Mouse (Mus musculus) spleen, adult 18-20 months (tissue): ENCODE measurements around the gene Dhfr.
A peak's percentile ranks its signal among the peaks of the same experiment; 100 is the strongest.
"Not testable (repeated sequence)": the region's sequence is repeated elsewhere in the genome, so short reads cannot be mapped to it uniquely, and the experiment has no call there.

Experiments
- DNase-seq, 2 experiments: peaks; one replicate each; pipeline ENCODE4 v3.0.0; 2022; ENCODE audit warnings: mixed read lengths in 2 of 2

Gene Dhfr

GRCm38 (mm10) chr13:92354456-92355271 lies at the start of gene Dhfr, which contains the start of gene Msh3:
Gene Dhfr (plus strand): TSS chr13:92354726.
Gene Msh3 (minus strand): TSS chr13:92355003.
- DNase-seq = peak; percentile 94

GRCm38 (mm10) chr13:92305680-92306079 lies 48.8 kb upstream of the Dhfr start, which contains the start of gene Gm20379:
Gene Gm20379 (plus strand): TSS chr13:92305980.
- no peak for DNase-seq

DNA sequence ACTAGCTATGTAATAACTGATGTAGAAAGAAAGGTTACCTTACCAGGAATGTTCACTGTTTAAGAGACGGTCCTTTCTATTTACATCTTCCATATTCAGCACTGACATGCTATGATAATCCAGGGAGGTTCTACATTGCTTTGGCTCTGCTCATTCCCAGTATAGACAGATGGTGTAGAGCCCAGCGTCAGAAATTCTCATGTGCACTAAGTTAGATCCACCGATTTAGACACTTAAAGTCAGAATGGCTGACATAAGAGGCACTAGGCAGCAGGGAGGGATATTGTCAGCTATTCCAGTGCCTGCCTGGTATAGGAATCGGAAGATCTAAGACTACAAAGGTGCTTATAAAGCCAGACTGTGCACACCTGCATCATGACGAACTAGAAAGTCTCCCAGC lies 39.9 kb upstream of the Dhfr start:
- DNase-seq = no peak

- no peak for DNase-seq
Observed at GRCm38 (mm10) chr13:92320770-92321169, 33.8 kb upstream of the Dhfr start.

DNA sequence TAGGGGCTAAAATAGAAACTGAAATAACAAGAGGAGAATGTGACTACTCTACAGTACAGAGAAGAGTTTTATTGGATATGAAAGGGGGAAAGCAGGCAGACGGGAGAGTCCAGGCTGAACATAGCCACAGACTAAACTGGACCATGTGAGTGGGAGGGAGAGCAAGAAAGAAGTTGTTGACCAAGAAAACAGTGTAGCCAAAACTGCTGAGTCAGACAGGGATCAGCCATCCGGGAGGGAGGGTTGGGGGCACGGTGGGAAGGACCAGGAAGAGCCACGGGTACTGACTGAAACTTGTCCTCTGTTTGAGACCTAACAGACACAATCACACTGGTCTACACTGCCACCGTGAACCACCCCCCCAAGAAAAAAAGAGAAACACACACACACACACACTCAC lies 28.5 kb upstream of the Dhfr start:
- no peak for DNase-seq

GRCm38 (mm10) chr13:92328000-92328399 lies 26.5 kb upstream of the Dhfr start:
- no peak for DNase-seq

DNA sequence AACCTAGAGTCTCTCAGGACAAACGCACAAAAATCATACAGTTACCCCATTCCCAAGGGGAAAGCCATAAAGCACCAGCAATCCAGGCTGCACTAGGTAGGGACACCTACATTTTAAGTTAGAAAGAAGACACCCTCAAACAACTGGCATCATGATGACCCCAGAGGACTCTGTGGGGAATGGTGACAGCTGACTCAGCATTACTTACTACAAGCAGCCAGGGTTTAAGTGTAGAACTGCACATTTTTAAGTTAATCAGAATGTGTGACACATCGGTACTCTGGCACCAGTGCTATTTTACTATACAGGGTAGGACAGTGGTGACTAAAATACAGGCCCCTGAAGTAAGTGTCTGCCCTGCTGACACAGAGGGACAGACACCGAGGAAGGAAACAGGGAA lies 23.9 kb upstream of the Dhfr start:
- no peak for DNase-seq

DNA sequence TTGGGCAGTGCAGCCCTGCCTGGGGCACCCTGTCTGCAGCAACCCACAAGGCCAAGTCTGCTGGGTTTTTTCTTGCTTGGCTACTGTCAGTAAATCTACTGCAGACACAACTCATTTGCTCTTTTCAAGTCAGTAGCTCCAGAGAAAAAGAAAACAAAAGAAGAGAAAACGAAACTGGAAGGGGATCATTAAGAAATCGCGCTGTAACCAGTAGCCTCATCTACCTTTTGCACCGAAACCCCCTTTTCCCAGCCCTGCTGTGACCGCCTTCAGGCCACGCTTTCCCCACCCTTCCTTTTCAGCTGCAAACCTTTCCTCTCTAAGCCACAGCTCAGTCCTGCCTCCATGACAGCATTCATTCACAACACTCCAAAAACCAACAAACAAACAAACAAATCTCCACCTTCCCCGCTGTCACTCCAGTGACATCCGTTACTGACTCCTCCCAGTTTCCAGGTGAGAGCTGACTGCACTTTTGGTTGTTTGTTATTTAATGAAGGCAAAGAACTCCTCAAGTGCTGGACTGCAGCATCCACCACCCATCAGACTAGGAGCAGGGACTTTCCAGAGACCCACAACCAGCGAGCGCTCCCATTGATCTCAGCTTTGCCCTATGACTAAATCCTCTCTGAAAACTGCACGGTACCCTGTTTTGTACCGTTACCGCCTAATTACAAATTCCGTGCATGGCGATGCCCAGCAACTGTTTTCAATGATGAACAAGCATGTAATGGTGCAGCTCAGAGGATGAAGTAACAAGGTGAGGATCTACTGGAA lies 22.2 kb upstream of the Dhfr start:
- DNase-seq = no peak

DNA sequence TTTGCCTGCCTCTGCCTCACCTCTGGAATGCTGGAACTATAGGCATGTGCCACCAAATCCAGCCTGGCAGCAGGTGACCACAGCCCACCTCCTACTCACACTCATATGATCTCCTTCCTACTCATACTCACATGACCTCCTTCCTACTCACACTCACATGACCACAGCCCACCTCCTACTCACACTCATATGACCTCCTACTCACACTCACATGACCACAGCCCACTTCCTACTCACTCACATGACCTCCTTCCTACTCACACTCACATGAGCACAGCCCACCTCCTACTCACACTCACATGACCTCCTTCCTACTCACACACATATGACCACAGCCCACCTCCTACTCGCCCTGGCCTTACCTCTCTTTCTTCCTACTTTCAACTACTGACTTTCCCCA lies 17.7 kb upstream of the Dhfr start:
- no peak for DNase-seq

GRCm38 (mm10) chr13:92337773-92338462 lies 16.6 kb upstream of the Dhfr start:
- no peak for DNase-seq

- no peak for DNase-seq
Observed at GRCm38 (mm10) chr13:92339787-92340186, 14.7 kb upstream of the Dhfr start.

DNA sequence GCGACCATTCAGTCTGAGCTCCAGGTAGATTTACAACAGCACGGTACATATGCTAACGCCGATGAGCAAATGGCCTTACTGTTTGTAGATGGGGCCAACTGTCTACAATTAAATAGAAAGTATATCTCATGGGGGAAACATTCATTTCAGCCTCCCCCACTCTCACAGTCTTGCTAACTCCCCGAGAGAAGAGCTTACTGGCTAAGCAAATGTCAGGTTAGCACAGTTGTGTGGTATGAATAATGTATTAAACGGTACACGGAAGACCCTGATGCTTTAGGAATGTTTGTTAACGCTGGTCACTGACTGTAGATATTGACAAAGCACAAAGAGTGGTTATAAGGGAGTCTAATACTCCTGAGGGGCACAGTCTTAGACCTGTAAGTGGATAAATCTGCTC lies 10.5 kb upstream of the Dhfr start:
- no peak for DNase-seq

DNA sequence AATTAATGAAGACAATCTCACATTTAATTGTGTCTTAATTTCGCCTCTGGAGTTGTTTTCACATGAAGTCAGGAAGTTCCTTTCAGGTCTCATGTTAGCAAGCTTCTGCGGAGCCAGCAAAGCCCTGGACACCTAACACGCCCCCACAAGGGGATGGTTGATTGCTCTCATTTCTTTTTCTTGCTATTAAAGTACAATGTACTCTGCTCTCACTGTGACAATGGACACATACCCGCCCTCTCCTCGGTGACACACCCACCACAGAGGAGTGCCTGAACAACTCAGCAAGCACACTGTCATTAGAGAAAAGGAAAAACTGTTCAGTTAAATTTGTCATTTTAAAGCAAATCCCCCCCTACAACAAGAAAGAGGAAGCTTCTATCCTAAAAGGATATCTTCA lies 8.2 kb upstream of the Dhfr start:
- DNase-seq = no peak

DNA sequence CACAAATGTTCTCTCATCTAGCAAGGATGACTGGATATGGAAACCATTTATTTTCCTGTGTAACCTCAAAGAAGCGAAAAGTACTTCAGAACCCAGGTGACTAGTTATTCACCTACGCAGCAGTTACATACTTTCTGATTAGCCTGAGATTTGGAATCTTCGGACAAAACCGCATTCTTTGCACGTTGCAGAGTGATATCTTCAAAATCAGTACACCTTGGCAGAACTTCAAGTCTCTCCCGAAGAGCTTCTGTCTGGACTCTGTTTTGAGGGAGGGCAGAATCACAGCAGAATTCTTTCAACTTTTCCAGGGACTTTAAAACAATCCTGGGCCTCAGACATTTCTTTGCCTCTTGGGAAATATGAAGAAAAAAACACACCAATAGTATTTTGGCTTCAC lies 3.4 kb upstream of the Dhfr start:
- no peak for DNase-seq

DNA sequence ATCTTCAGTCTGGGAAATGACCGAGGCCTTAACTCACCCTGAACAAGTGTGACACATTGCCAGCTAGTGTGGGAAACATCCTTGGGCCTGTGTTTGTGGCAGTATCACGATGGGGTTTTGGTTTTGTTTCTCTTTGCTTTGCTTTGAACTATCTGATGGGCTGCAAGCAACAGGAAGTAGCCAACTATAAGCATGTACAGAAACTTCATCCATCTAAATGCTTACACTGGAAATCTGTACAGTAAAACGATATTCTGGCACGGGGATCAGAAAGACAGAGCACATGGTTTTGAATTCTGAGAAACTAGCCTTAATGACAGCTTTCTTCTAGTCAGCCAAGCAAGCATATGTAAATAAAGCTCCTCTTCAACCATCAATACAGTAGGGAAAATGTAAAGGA lies 570 bp upstream of the Dhfr start:
- no peak for DNase-seq

DNA sequence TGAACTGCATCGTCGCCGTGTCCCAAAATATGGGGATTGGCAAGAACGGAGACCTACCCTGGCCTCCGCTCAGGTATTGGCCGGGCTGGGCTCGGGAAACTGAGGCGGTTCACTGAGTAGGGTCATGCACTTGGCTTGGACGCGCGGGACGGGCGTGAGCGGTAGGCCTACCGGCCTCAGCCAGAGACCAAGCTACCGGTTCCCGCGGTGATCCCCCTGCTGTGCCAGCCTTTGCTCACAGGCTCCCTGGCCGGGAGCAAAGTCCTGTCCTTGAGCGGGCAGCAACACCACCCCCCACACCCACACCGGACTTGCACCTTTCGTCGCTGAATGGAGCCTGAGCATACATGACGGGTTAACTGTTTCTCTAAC lies 732 bp downstream of the Dhfr start:
- DNase-seq = no peak

- no peak for DNase-seq
Observed at GRCm38 (mm10) chr13:92356376-92356775, 1.9 kb downstream of the Dhfr start.

GRCm38 (mm10) chr13:92357644-92358043 lies 3.1 kb downstream of the Dhfr start:
- DNase-seq = no peak

DNA sequence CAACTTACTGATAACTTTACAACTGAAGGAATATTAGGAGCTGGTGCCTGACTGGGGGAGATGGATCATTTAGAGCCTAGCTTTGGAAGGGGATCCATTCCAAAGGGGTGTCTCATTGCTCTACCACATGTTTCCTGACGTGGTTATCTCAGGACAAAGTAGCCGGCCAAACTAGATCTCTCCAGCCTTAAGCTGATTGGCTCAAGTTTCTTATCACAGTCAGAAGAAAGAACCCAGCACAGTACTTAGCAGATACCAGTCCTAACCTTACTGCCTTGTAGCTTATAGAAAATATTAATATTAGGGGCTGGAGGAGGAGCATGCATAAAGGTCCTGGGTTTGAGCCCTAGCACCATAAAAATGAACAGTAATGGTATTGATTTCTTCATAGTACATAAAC lies 7.1 kb downstream of the Dhfr start:
- DNase-seq = no peak

- no peak for DNase-seq
Observed at GRCm38 (mm10) chr13:92365312-92365711, 10.8 kb downstream of the Dhfr start.

DNA sequence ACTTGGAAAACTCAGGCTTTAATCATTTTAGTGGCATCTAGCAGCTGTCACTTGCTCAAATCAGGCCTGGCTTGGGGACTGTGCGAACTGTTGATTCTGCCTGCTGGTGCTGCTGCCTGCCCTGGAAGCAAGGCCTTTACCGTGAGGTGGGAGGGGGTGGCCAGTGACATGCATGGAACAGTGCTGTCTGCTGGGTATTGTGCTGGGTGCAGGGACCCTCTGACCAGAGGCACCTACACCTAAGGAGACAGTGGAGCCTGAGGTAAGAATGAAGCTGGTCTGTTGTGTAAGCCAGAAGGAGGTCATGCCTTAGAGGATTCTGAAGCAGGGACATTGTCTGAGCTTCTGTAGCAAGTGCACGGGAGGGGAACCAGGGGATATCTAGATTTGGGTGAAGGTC lies 16.3 kb downstream of the Dhfr start:
- DNase-seq = no peak

- not testable (repeated sequence) for DNase-seq
Observed at GRCm38 (mm10) chr13:92371466-92371865, 16.9 kb downstream of the Dhfr start.

GRCm38 (mm10) chr13:92387367-92387766 lies 32.8 kb downstream of the Dhfr start:
- no peak for DNase-seq
